Mouse (Mus musculus) megakaryocyte, embryonic 14.5 days (primary cell): ENCODE data around the gene Slc25a45.

Source experiments
- FLI1 ChIP-seq: IDR thresholded peaks from 2 replicates; pipeline ENCODE4 v1.6.1; 2012; ENCODE audit warnings: low read length, inconsistent platforms, mixed read lengths
- GATA1 ChIP-seq: IDR thresholded peaks from 3 replicates; pipeline ENCODE4 v1.6.1; 2012; ENCODE audit warnings: mixed read lengths, low read length, inconsistent platforms, borderline replicate concordance

DNA sequence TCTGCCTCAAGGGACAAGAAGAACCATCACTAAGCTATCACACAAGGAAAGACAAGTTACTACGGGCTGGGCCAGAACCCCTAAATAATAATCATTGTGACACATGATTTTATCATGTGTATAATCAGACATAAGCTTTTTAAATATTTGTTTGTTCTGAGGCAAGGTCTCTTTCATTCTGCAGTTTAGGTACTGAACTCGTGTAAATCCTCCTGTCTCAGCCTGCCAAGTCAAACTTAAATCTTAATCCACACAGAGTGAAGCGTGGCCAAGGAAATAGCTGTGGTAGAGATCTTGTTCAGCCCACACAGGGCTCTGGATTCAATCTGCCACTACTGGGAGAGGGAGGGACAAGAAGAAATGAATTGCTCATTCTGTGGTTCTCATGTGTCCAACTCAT, 29.7 kb downstream of the Slc25a45 start:
- TF ChIP-seq GATA1 (no peak), FLI1 (no peak)
